Mouse (Mus musculus) cerebellum, adult 2 months (tissue): Measurements from ENCODE around the gene Pbx1.

Source experiments
- CTCF ChIP-seq: fragments of 200-500 bp; IDR thresholded peaks from 2 replicates; pipeline ENCODE4 v1.5.1; 2011; ENCODE audit warnings: low read depth, mild to moderate bottlenecking, control low read depth, low read length, moderate library complexity, borderline replicate concordance; ENCODE audit not compliant: insufficient read depth
- POLR2A ChIP-seq: fragments of 200-500 bp; IDR thresholded peaks from 2 replicates; pipeline ENCODE4 v1.6.1; 2011; ENCODE audit warnings: low read length, control low read depth, borderline replicate concordance; ENCODE audit not compliant: insufficient read depth

DNA sequence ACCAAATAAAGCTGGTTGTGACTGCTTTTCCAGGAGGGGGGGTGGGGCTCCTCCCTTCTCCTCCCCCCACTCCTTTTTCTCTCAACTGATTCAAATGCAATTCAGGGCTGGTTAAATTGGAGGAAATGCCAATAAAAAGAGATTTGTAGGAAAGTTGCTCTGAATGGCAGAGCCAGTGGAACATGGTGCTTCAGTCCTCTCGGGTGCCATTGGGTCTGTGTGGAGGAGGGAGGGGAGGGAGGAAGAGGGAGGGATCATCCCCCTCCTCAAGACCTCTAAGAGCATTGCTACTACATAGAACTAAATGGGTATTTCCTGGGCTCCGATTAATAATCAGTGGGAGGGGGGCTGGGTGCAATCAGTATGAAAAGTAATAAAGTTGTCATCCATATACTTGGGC is 135.8 kb downstream of the Pbx1 start:
- TF ChIP-seq POLR2A, result no peak
- no peak for TF ChIP-seq CTCF
